Mouse (Mus musculus): ENCODE measurements around the gene Gm9774.

DNA sequence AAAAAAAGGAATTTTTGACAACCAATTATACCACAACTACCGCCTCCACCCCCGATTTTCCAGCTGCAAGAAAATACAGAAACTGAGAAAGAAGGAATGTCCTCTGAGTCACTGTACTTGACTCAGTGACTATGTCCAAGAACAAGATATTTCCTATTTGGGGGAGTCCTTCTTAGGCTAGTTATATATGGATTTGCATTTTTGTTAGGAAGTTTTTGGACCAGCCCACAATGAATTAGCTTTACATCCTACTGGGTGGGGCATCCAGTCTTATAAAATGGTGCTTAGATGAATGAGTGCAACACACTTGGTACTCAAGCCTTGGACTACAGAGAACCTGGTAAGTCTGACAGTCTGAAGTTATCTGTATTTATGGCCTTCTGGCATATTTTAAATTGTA is 3.1 kb upstream of the Gm9774 start, which contains the start of gene Sprr2k:
- TF ChIP-seq CTCF (IDR thresholded peaks at IDR 0.05; ENCODE audit: low read depth): no peak
- TF ChIP-seq EP300 (IDR thresholded peaks at IDR 0.05; ENCODE audit: low read depth): no peak

All from liver, embryonic 14.5 days (tissue).